Mouse (Mus musculus): ENCODE results near the gene Btn1a1.

Gene Btn1a1

DNA sequence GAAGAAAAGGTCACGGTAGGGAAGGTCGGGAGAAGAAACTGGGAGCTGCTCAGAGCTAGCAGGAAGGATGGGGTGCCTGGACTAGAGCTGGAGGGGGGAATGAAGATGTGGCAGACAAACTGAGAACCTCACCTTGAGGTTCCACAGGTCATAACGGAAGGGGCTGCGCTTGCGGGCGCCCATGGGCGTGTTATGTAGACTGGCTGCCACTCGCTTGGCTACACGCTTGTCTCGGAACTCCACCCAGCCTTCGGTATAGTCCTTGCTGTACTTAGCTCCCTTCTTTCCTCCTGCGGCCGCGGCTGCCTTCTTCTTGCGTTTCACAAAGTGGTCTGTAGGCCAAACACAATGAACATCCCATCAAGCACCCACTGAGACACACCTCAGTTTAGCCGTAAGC lies 43.4 kb downstream of the Btn1a1 start:
- DNase-seq (ENCODE audit: low spot score in 2 of 2), result no peak

GRCm38 (mm10) chr13:23412630-23413521 lies 52.8 kb downstream of the Btn1a1 start:
- no peak for DNase-seq (ENCODE audit: low spot score in 2 of 2)

- no peak for DNase-seq (ENCODE audit: low spot score in 2 of 2)
Measured at GRCm38 (mm10) chr13:23412211-23412629, 53.5 kb downstream of the Btn1a1 start.

GRCm38 (mm10) chr13:23411311-23412210 lies 54.1 kb downstream of the Btn1a1 start:
- DNase-seq (ENCODE audit: low spot score in 2 of 2), result no peak

GRCm38 (mm10) chr13:23410632-23411031 lies 55.1 kb downstream of the Btn1a1 start:
- DNase-seq (ENCODE audit: low spot score in 2 of 2), result no peak
